Mouse (Mus musculus) ES-Bruce4 (cell line): ENCODE results near the gene Zfp644.

ENCODE experiments used
- CTCF ChIP-seq: IDR thresholded peaks from one replicate; pipeline ENCODE4 v1.8.1; 2011; ENCODE audit warnings: low read depth, low read length
- EP300 ChIP-seq: IDR thresholded peaks from 2 replicates; pipeline ENCODE4 v1.6.1; 2011; ENCODE audit warnings: low read depth, low read length; ENCODE audit not compliant: insufficient read depth
- POLR2A ChIP-seq: IDR thresholded peaks from one replicate; pipeline ENCODE4 v1.8.1; 2011; ENCODE audit warnings: low read length; ENCODE audit not compliant: insufficient read depth

DNA sequence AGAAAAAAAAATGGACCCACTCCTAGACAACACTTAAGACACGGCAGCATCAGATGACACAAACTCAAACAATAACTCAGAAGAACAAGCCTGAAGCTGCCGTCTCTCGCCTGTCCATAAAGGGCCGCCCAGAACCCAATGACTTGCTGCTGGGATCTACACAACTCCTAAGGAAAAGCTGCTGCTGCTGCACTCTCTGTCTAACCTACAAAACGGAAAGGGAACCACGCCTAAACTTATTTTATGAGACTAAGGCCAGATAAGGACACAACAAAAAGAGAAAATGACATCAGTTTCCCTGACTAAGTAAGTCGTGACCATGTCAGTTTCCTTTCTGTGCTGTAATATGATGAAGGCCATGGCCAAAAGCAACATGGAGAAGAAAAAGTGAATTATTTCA is 82.5 kb downstream of the Zfp644 start:
- TF ChIP-seq POLR2A: no peak
- TF ChIP-seq CTCF: no peak
- no peak for TF ChIP-seq EP300
